Mouse (Mus musculus) neural tube, embryonic 13.5 days (tissue): ENCODE measurements around the gene Adgrb3. TPM values are rescaled to one million over a fixed set of nuclear protein-coding genes. Genes with fewer than 3 reads are reported as not detected.
"Not testable (repeated sequence)": the region's sequence is repeated elsewhere in the genome, so short reads cannot be mapped to it uniquely, and the experiment has no call there.

Experiments used
- ATAC-seq: fragments of 200-750 bp; cut with Nextera tagmentation; 2 replicates; pipeline ENCODE4 v1.8.0; 2017; ENCODE audit warnings: low read depth, mild to moderate bottlenecking, moderate TSS enrichment, moderate library complexity
- H3K27ac ChIP-seq: fragments of 300-500 bp; sonication (generic); replicated peaks from 2 replicates; pipeline ENCODE4 v1.5.1; 2015; ENCODE audit warnings: moderate library complexity, mild to moderate bottlenecking, inconsistent platforms
- H3K27me3 ChIP-seq: fragments of 300-500 bp; sonication (generic); 2 replicates; pipeline ENCODE4 v1.6.1; 2015; ENCODE audit warnings: mild to moderate bottlenecking, inconsistent platforms
- H3K36me3 ChIP-seq: fragments of 300-500 bp; sonication (generic); 2 replicates; pipeline ENCODE4 v1.6.1; 2015; ENCODE audit warnings: mild to moderate bottlenecking, inconsistent platforms
- H3K4me1 ChIP-seq: fragments of 300-500 bp; sonication (generic); replicated peaks from 2 replicates; pipeline ENCODE4 v1.6.1; 2015; ENCODE audit warnings: inconsistent platforms
- H3K4me2 ChIP-seq: fragments of 300-500 bp; sonication (generic); 2 replicates; pipeline ENCODE4 v1.6.1; 2015; ENCODE audit warnings: inconsistent platforms, mild to moderate bottlenecking, moderate library complexity
- H3K4me3 ChIP-seq: fragments of 300-500 bp; sonication (generic); 2 replicates; pipeline ENCODE4 v1.5.1; 2015; ENCODE audit warnings: mild to moderate bottlenecking, inconsistent platforms
- H3K9ac ChIP-seq: fragments of 300-500 bp; sonication (generic); 2 replicates; pipeline ENCODE4 v1.6.1; 2015; ENCODE audit warnings: moderate library complexity, mild to moderate bottlenecking, inconsistent platforms
- H3K9me3 ChIP-seq: fragments of 300-500 bp; sonication (generic); 2 replicates; pipeline ENCODE4 v1.6.1; 2016; ENCODE audit warnings: inconsistent platforms
- WGBS: fragments of 180-500 bp; shearing (Covaris S2); methylation state at CpG from one replicate; pipeline ENCODE4 v1.1.7; 2015; 5-methylcytosine and 5-hydroxymethylcytosine counted together
- polyA plus RNA-seq: library from polyadenylated mRNA; unstranded; fragments of >200 nt; fragmentation: Nextera tagmentation; extraction: Ambion mirVana; gene quantifications from 2 replicates; pipeline ENCODE4 v1.2.1, GENCODE M21; 2015

Gene Adgrb3
- polyA plus RNA-seq, 1 experiment from 2014 or later = 35.3 TPM

GRCm38 (mm10) chr1:25706299-25706698 is 123.2 kb downstream of the Adgrb3 start:
- H3K4me1 ChIP-seq = no peaks in the 10 kb centered on the region
- ATAC-seq = no peak
- WGBS = 90% methylated on average over 2 of the region's 2 CpGs
- H3K4me2 ChIP-seq = no peak overlapping the region
- no peaks in the 10 kb centered on the region for H3K27me3 ChIP-seq
- no peaks in the 10 kb centered on the region for H3K36me3 ChIP-seq
- H3K27ac ChIP-seq = no peak overlapping the region
- no peak overlapping the region for H3K9ac ChIP-seq
- H3K4me3 ChIP-seq = no peak overlapping the region
- no peaks in the 10 kb centered on the region for H3K9me3 ChIP-seq

- Histone ChIP-seq H3K9ac (no peak overlapping the region), H3K4me3 (no peak overlapping the region), H3K4me1 (no peaks in the 10 kb centered on the region), H3K4me2 (no peak overlapping the region), H3K27ac (no peak overlapping the region), H3K27me3 (no peaks in the 10 kb centered on the region), H3K9me3 (no peaks in the 10 kb centered on the region), H3K36me3 (no peaks in the 10 kb centered on the region)
- no peak for ATAC-seq
- WGBS = 87% methylated on average over 6 of the region's 6 CpGs
Measured at GRCm38 (mm10) chr1:25698702-25699250, 130.7 kb downstream of the Adgrb3 start.

- Histone ChIP-seq H3K27me3 (no peaks in the 10 kb centered on the region), H3K4me3 (no peak overlapping the region), H3K9ac (no peak overlapping the region), H3K4me1 (no peaks in the 10 kb centered on the region), H3K27ac (no peak overlapping the region), H3K9me3 (no peaks in the 10 kb centered on the region), H3K36me3 (no peaks in the 10 kb centered on the region), H3K4me2 (no peak overlapping the region)
- ATAC-seq = no peak
- 91% methylated on average over 4 of the region's 4 CpGs for WGBS
Measured at GRCm38 (mm10) chr1:25697179-25697578, 132.3 kb downstream of the Adgrb3 start.

- WGBS = 71% methylated on average over 3 of the region's 3 CpGs
- H3K9me3 ChIP-seq = no peaks in the 10 kb centered on the region
- H3K4me2 ChIP-seq = no peak overlapping the region
- H3K36me3 ChIP-seq = no peaks in the 10 kb centered on the region
- H3K27me3 ChIP-seq = no peaks in the 10 kb centered on the region
- H3K4me1 ChIP-seq = no peaks in the 10 kb centered on the region
- no peak overlapping the region for H3K9ac ChIP-seq
- no peak overlapping the region for H3K27ac ChIP-seq
- no peak for ATAC-seq
- H3K4me3 ChIP-seq = no peak overlapping the region
Measured at GRCm38 (mm10) chr1:25696771-25697170, 132.7 kb downstream of the Adgrb3 start.

- no peak overlapping the region for H3K4me2 ChIP-seq
- H3K27me3 ChIP-seq = no peaks in the 10 kb centered on the region
- H3K9me3 ChIP-seq = no peaks in the 10 kb centered on the region
- ATAC-seq = no peak
- H3K36me3 ChIP-seq = no peaks in the 10 kb centered on the region
- H3K9ac ChIP-seq = no peak overlapping the region
- no peaks in the 10 kb centered on the region for H3K4me1 ChIP-seq
- no peak overlapping the region for H3K4me3 ChIP-seq
- WGBS = 83% methylated on average over 3 of the region's 3 CpGs
- H3K27ac ChIP-seq = no peak overlapping the region
Measured at GRCm38 (mm10) chr1:25682118-25682517, 147.4 kb downstream of the Adgrb3 start.

GRCm38 (mm10) chr1:25679656-25680055 is 149.9 kb downstream of the Adgrb3 start:
- no peak overlapping the region for H3K27ac ChIP-seq
- H3K4me2 ChIP-seq = no peak overlapping the region
- no peaks in the 10 kb centered on the region for H3K9me3 ChIP-seq
- H3K36me3 ChIP-seq = no peaks in the 10 kb centered on the region
- H3K4me3 ChIP-seq = no peak overlapping the region
- H3K27me3 ChIP-seq = no peaks in the 10 kb centered on the region
- 72% methylated on average over 2 of the region's 2 CpGs for WGBS
- H3K4me1 ChIP-seq = no peaks in the 10 kb centered on the region
- H3K9ac ChIP-seq = no peak overlapping the region
- ATAC-seq = no peak

- Histone ChIP-seq H3K9ac (no peak overlapping the region), H3K27ac (no peak overlapping the region), H3K36me3 (no peaks in the 10 kb centered on the region), H3K4me2 (no peak overlapping the region), H3K27me3 (no peaks in the 10 kb centered on the region), H3K9me3 (no peaks in the 10 kb centered on the region), H3K4me1 (no peaks in the 10 kb centered on the region), H3K4me3 (no peak overlapping the region)
- 86% methylated on average over 1 of the region's 1 CpGs for WGBS
- no peak for ATAC-seq
Measured at GRCm38 (mm10) chr1:25652717-25653116, 176.8 kb downstream of the Adgrb3 start.

GRCm38 (mm10) chr1:25644256-25644655 is 185.3 kb downstream of the Adgrb3 start:
- Histone ChIP-seq H3K9me3 (no peaks in the 10 kb centered on the region), H3K4me1 (no peaks in the 10 kb centered on the region), H3K4me3 (no peak overlapping the region), H3K4me2 (no peak overlapping the region), H3K27me3 (no peaks in the 10 kb centered on the region), H3K27ac (no peak overlapping the region), H3K36me3 (no peaks in the 10 kb centered on the region), H3K9ac (no peak overlapping the region)
- WGBS = 78% methylated on average over 5 of the region's 5 CpGs
- ATAC-seq = no peak

GRCm38 (mm10) chr1:25621458-25621857 is 208.0 kb downstream of the Adgrb3 start:
- 66% methylated on average over 4 of the region's 4 CpGs for WGBS
- Histone ChIP-seq H3K4me1 (no peaks in the 10 kb centered on the region), H3K27ac (no peak overlapping the region), H3K4me3 (no peak overlapping the region), H3K4me2 (no peak overlapping the region), H3K36me3 (no peaks in the 10 kb centered on the region), H3K27me3 (no peaks in the 10 kb centered on the region), H3K9ac (no peak overlapping the region), H3K9me3 (no peaks in the 10 kb centered on the region)
- no peak for ATAC-seq

- H3K9me3 ChIP-seq = no peaks in the 10 kb centered on the region
- no peak for ATAC-seq
- H3K4me3 ChIP-seq = no peak overlapping the region
- no peak overlapping the region for H3K9ac ChIP-seq
- H3K4me1 ChIP-seq = no peaks in the 10 kb centered on the region
- H3K27me3 ChIP-seq = no peaks in the 10 kb centered on the region
- no peaks in the 10 kb centered on the region for H3K36me3 ChIP-seq
- no peak overlapping the region for H3K27ac ChIP-seq
- H3K4me2 ChIP-seq = no peak overlapping the region
Measured at GRCm38 (mm10) chr1:25616954-25617353, 212.6 kb downstream of the Adgrb3 start.

- H3K9ac ChIP-seq, H3K9me3 ChIP-seq, H3K4me3 ChIP-seq, H3K36me3 ChIP-seq, H3K4me2 ChIP-seq, H3K27ac ChIP-seq, ATAC-seq, H3K4me1 ChIP-seq, H3K27me3 ChIP-seq: not testable (repeated sequence)
Measured at GRCm38 (mm10) chr1:25610776-25611175, 218.7 kb downstream of the Adgrb3 start.

GRCm38 (mm10) chr1:25598941-25599340 is 230.6 kb downstream of the Adgrb3 start:
- no peaks in the 10 kb centered on the region for H3K36me3 ChIP-seq
- H3K27me3 ChIP-seq = no peaks in the 10 kb centered on the region
- no peak for ATAC-seq
- no peak overlapping the region for H3K4me3 ChIP-seq
- WGBS = 92% methylated on average over 5 of the region's 5 CpGs
- no peak overlapping the region for H3K27ac ChIP-seq
- no peaks in the 10 kb centered on the region for H3K9me3 ChIP-seq
- no peak overlapping the region for H3K9ac ChIP-seq
- no peaks in the 10 kb centered on the region for H3K4me1 ChIP-seq
- no peak overlapping the region for H3K4me2 ChIP-seq

GRCm38 (mm10) chr1:25588568-25589118 is 240.9 kb downstream of the Adgrb3 start:
- Histone ChIP-seq H3K9ac (no peak overlapping the region), H3K36me3 (no peaks in the 10 kb centered on the region)
- ATAC-seq = no peak

More at GRCm38 (mm10) chr1:25588568-25589118, 240.9 kb downstream of the Adgrb3 start:
- Histone ChIP-seq H3K9me3 (no peaks in the 10 kb centered on the region), H3K27ac (no peak overlapping the region), H3K4me3 (no peak overlapping the region), H3K4me2 (no peak overlapping the region), H3K27me3 (no peaks in the 10 kb centered on the region), H3K4me1 (no peaks in the 10 kb centered on the region)
- 55% methylated on average over 2 of the region's 2 CpGs for whole genome bisulfite sequencing
